Mouse (Mus musculus) myocyte (in vitro differentiated cells): ENCODE measurements around the gene Epha4.

ENCODE experiments used
- E2F4 ChIP-seq: IDR thresholded peaks from one replicate; pipeline ENCODE4 v1.6.1; 2011; ENCODE audit warnings: mild to moderate bottlenecking, control low read depth, moderate library complexity; ENCODE audit not compliant: insufficient read depth
- MAX ChIP-seq: IDR thresholded peaks from one replicate; pipeline ENCODE4 v1.6.1; 2011; ENCODE audit warnings: low read depth, mild to moderate bottlenecking, control low read depth
- MYOD1 ChIP-seq, 3 experiments: IDR thresholded peaks; one replicate each; pipeline ENCODE4 v1.6.1; 2011; ENCODE audit warnings: control low read depth in 2 of 3, low read depth in 2 of 3, mild to moderate bottlenecking in 2 of 3, moderate library complexity in 1 of 3; ENCODE audit not compliant: insufficient read length in 2 of 3, control insufficient read depth in 1 of 3
- POLR2A ChIP-seq: IDR thresholded peaks from one replicate; pipeline ENCODE4 v1.6.1; 2011; ENCODE audit warnings: low read depth, mild to moderate bottlenecking, control low read depth, moderate library complexity; ENCODE audit not compliant: insufficient read length
- POLR2AphosphoS2 ChIP-seq: IDR thresholded peaks from one replicate; pipeline ENCODE4 v1.6.1; 2011; ENCODE audit warnings: low read depth, control low read depth; ENCODE audit not compliant: insufficient read length
- TCF12 ChIP-seq: IDR thresholded peaks from one replicate; pipeline ENCODE4 v1.6.1; 2011; ENCODE audit warnings: mild to moderate bottlenecking, control low read depth; ENCODE audit not compliant: poor library complexity, insufficient read depth, severe bottlenecking
- USF1 ChIP-seq: IDR thresholded peaks from one replicate; pipeline ENCODE4 v1.6.1; 2011; ENCODE audit warnings: low read depth, mild to moderate bottlenecking, control low read depth, moderate library complexity

- TF ChIP-seq POLR2A (no peak), MAX (no peak), POLR2AphosphoS2 (no peak), E2F4 (no peak), MYOD1 (IDR thresholded peaks at IDR 0.05; ENCODE audit: control insufficient read depth in 1 of 3, insufficient read length in 2 of 3, low read depth in 2 of 3) (no peak), USF1 (no peak), TCF12 (no peak)
Observed at GRCm38 (mm10) chr1:77505263-77505662, 9.6 kb downstream of the Epha4 start.
